Mouse (Mus musculus): ENCODE measurements at regions not wholly inside any gene's neighbourhood (a gene's known extent, or its start where the extent isn't known, plus 50 kb on each side); places are given as distances from the start of the nearest gene placed in this dataset.

- TF ChIP-seq CTCF (IDR thresholded peaks at IDR 0.05; ENCODE audit: extremely low read depth, insufficient read length, insufficient replicate concordance, low read depth, low read length), result no peak
- TF ChIP-seq POLR2A (IDR thresholded peaks at IDR 0.05; ENCODE audit: low read depth, low read length), result no peak
Measured at GRCm38 (mm10) chr3:148641581-148641980, 348.8 kb downstream of the Adgrl2 start.
